Mouse (Mus musculus) bone marrow, adult 2 months (tissue): ENCODE data around the gene Gm42878. TPM values are rescaled to one million over a fixed set of nuclear protein-coding genes. Genes with fewer than 3 reads are reported as not detected.

Experiments used
- H3K27ac ChIP-seq: fragments of 200-500 bp; 2 replicates; pipeline ENCODE4 v1.5.1; 2012; ENCODE audit warnings: low read depth, mild to moderate bottlenecking, control low read depth, inconsistent platforms, low read length; ENCODE audit not compliant: control insufficient read depth, poor library complexity, insufficient read depth
- H3K4me1 ChIP-seq: fragments of 200-500 bp; 2 replicates; pipeline ENCODE4 v1.6.1; 2011; ENCODE audit warnings: low read length; ENCODE audit not compliant: control insufficient read depth, insufficient read depth
- H3K4me3 ChIP-seq: fragments of 200-500 bp; replicated peaks from 2 replicates; pipeline ENCODE3; 2011; ENCODE audit warnings: mild to moderate bottlenecking, low read depth, low read length, control low read depth; ENCODE audit not compliant: control insufficient read depth
- CTCF ChIP-seq: fragments of 200-500 bp; IDR thresholded peaks from 2 replicates; pipeline ENCODE4 v1.5.1; 2011; ENCODE audit warnings: low read length, control low read depth; ENCODE audit not compliant: control insufficient read depth, insufficient read depth
- POLR2A ChIP-seq: fragments of 200-500 bp; IDR thresholded peaks from 2 replicates; pipeline ENCODE4 v1.6.1; 2011; ENCODE audit warnings: low read depth, mild to moderate bottlenecking, control low read depth, low read length, borderline replicate concordance; ENCODE audit not compliant: control insufficient read depth
- WGBS: fragments of 180-500 bp; shearing (Covaris S2); methylation state at CpG from one replicate; pipeline ENCODE4 v1.1.7; 2018; 5-methylcytosine and 5-hydroxymethylcytosine counted together
- polyA plus RNA-seq: library from polyadenylated mRNA; stranded (reverse); fragments of >200 nt; gene quantifications from 2 replicates; pipeline ENCODE4 v1.2.4, GENCODE M21; 2011; ENCODE audit warnings: low replicate concordance; ENCODE audit not compliant: missing spikeins, insufficient read depth, insufficient read length

Gm42878 gene
- polyA plus RNA-seq = 0.23 TPM in 1 of 2 replicates, not detected in the other

DNA sequence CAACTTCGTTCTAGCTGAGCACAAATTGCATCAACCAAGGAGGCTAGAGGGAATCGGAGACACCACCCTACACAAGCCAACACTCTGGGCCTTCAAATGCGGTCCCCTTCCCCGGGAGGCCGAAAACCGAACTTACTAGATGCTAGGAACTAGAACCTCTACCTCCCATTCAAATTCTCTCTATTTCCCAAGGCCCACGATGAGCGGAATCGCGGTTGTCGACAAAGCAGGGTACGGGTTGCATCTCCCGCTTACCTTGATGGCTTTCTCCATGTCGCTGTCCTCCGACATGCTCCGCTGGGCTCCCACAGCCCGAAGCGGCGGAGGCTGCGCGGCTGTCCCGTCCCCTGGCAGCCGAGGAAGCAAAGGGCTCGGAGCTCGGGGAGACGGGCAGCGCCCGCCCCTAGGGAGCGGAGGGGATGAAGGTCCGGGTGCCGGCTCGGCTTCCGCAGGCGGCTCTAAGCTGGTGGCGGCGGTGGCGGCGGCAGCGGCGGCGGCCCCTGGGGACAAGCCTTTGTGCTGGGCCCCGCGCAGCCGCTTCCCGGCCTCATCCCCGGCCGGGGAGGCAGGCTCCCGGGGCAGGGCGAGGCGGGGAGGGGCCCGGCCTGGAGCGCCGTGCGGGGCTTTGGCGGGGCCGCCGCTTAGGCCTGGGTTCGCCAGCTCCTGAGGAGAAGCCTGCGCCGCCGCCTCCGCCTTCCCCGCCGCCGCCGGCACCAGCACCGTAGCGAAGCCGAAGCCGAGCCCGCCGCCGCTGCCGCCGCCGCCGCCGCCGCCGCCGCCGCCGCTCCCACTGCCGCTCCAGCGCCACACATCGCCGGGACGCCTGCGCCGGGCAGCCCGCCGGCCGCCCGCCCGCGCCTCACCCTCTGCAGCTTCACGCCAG lies at the start of gene Gm42878, which contains the start of gene Adam1a:
Gene Gm42878, minus strand, starts transcription at position 573 of the 883 bp plus-strand sequence.
Gene Adam1a, minus strand, starts transcription at position 573 of the 883 bp plus-strand sequence.
- no peaks in the 10 kb centered on the region; the same call in 1 of the 2 replicates for H3K4me1 ChIP-seq
- H3K27ac ChIP-seq = peak within 1 kb of the TSS; percentile 96
- 2% methylated on average over 91 of the region's 97 CpGs for WGBS
- no peak for TF ChIP-seq CTCF
- no peak for TF ChIP-seq POLR2A
- H3K4me3 ChIP-seq = peak within 1 kb of the TSS; percentile 73

DNA sequence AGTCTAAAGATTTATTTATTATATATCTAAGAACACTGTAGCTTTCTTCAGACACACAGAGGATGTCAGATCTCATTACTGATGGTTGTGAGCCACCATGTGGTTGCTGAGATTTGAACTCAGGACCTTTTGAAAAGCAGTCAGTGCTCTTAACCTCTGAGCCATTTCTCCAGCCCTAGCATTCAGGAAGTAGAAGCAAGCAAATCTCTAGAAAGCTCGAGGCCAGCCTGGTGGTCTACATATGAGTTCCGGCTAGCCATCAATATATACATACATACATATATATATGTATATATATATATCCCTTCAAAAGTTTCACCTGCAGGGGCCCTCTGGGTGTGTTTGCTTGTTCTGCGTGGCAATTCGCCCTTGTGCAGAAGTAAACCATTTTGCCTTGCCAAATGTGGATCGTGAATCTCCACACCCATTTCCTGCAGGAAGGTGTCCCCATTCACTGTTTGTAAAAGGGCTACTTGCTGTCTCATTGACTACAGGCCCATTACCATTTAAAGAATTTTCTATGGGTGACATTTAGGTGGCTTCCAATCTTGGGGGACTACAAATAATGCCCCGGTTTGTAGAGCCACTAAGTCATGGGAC lies 49.5 kb upstream of the Gm42878 start:
- H3K4me1 ChIP-seq = peaks cover 17% of the 10 kb centered on the region
- H3K27ac ChIP-seq = no peak overlapping the region

DNA sequence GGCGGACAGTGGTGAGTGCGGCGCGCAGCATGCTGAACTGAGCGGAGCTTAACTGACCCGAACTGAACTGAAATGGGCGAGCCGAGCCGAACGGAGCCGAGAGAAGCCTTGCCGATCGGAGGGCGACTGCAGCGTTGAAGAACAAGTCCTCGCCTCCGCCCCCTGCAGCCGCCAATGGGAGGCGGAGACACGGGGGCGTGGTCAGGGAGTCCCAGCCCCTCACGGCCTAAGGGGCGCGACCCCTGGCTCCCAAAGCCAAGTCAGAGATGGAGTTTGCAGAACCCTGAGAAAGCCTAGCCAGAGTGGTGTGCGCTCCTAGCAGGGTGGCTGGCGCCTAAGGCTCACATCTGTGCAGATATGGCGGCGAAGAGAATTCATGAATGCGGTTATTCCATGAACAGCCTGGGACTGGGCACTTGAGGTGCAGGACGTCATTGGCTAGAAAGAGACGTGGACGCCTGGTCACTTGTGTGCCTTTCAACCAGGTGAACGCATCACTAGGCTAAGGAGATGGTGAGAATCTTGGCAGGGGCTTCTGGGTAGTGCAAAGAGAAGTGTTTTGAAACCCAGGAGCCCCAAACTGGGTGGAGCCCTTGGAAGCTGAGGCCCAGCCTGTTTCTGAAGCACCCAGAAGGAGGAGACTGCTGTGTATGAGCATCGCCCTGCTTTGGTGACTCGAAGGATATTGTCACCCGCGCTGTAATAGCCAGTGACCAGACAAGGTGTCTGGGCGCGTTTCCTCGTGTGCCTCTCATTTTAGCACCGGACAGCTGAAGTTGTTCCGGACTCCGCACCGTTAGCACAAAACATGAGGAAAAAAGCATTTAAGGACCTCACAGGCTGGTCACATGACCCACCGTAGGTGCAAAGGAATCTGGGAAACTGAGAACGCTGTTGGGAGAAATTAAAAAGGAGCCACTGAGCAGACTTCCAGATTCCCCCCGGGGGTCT lies 48.4 kb upstream of the Gm42878 start, which contains the start of gene Aldh2:
Gene Aldh2, minus strand, starts transcription at position 374 of the 951 bp plus-strand sequence.
- under 1% methylated on average over 47 of the region's 47 CpGs for WGBS
- peak within 1 kb of the TSS; percentile 76 for H3K4me3 ChIP-seq
- peaks cover 18% of the 10 kb centered on the region for H3K4me1 ChIP-seq
- peak; percentile 94 for TF ChIP-seq POLR2A
- no peak for TF ChIP-seq CTCF
- peak within 1 kb of the TSS; percentile 67 for H3K27ac ChIP-seq

More for the DNA sequence above, 49.5 kb upstream of the Gm42878 start:
- no peak overlapping the region for H3K4me3 ChIP-seq
- TF ChIP-seq POLR2A (no peak), CTCF (no peak)
- WGBS = 40% methylated on average over 6 of the region's 6 CpGs

DNA sequence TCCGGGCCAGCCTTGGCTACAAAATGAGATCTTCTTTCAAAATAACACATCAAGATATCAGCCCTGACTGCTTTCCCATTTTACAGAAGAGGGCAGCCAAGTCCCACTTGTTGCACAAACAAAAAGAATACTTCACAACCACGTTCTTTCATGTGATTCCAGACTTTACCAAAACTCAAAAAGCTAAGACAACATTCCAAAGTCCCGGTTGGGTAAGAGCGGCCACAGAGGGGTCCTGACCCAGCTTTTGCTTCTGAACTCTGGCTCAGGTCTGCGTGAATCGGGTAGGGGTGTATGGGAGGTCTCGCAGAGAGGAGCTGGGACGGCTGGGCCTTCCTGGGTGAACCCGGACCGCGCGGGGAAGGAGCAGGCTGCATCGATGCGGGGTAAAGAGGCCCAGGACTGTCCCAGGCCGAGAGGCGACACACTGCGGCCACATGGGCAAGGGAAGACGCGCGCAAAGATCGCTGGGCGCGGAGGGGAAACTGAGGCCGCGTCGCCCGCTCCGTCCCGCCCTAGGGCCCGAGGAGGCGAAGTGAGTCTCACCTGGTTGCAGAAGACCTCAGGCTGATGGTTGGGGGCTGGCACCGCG lies 47.6 kb upstream of the Gm42878 start:
- H3K4me1 ChIP-seq = peaks cover 16% of the 10 kb centered on the region
- TF ChIP-seq POLR2A (no peak), CTCF (no peak)

DNA sequence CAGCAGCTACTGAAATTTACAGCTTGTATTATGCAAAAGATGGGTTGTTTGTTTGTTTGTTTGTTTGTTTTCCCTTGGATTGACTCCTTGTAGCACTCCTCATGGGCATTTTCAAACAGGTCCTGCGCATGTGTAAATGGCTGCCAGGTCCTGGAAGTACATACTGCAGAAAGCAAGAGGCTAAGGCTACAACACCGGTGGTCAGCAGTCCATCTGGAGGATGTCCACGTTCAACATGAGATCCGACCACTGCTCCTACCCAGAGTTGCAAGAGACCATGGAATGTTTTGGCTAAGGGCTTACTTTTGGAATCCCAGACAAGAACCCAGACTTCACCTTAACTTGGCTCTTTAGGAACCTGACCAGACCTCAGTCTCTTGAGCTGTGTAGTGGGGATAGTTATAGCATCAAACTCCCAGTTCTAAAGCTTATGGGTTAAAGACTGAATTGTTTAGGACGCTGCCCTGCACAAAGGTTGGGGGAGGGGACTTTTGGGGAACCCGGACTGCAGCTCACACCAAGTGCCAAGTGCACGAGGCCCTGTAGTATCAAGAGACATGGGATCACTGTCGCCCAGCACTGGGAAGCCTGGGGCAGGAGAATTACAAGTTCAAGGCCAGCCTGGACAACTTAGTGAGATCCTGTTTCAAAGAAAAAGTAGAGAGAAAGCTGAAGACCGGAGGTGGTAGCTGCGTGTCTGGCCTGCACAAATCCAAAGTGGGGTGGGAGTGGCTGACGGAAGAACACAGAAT lies 47.0 kb upstream of the Gm42878 start:
- H3K27ac ChIP-seq = peak overlapping the region; percentile 83; the same call in 1 of the 2 replicates
- H3K4me1 ChIP-seq = peaks cover 15% of the 10 kb centered on the region
- peak overlapping the region; percentile 76 for H3K4me3 ChIP-seq
- TF ChIP-seq POLR2A (no peak), CTCF (no peak)
- WGBS = 23% methylated on average over 11 of the region's 11 CpGs

More for the DNA sequence above, 47.6 kb upstream of the Gm42878 start:
- Histone ChIP-seq H3K27ac (peak overlapping the region; percentile 67), H3K4me3 (peak overlapping the region; percentile 76)
- 2% methylated on average over 33 of the region's 33 CpGs for WGBS

DNA sequence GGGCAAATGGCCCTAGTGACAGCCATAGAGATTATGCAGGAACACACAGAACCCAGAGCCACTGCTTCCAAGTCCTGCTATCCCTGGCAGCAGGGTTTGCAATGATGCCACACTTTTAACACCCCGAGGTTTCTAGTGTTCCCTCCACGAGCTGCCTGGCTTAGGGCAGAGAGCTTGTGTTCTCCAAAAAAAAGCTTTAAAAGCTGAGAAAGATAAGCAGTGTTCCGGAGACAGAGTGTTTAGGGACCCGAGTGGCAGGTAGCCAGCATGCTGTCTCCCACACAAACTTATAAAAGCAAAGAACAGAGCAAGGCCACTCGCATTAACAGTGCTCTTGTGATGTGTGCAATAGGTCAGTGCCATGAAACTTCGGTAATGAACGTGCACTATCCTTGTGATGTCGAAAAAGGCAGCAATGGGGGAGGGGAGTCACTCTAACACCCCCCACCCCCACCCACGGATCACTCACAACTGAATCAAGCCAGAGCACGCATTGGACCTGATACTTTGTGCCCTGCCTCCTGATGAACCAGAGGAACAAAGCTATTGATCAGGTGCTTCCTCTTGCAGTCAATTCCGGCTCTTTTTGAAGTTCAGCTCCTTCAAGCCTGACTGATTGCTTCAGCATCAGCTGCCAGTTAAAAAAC lies 46.3 kb upstream of the Gm42878 start:
- Histone ChIP-seq H3K4me1 (peaks cover 12% of the 10 kb centered on the region), H3K4me3 (peak overlapping the region; percentile 38), H3K27ac (peak overlapping the region; percentile 83)
- no peak for TF ChIP-seq CTCF
- no peak for TF ChIP-seq POLR2A
- 14% methylated on average over 11 of the region's 11 CpGs for WGBS

DNA sequence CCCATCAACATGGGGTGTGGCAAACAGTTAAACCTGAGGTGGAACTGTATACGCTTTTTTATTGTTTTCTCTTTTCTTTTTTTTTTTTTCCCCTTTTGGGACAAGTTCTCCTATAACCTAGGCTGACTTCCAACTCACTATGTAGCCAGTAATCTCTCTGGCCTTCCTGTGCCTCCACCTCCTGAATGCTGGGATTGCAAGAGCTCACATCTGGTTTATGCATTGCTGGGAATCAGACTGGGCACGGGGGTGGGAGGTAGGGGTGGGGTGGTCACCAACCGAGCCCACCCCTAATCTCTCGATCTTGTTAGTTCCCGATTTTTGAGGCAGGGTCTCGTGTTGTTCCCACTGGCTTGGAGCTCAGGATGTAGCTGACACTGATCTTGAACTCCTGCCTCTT lies 44.6 kb upstream of the Gm42878 start:
- TF ChIP-seq CTCF (no peak), POLR2A (no peak)
- H3K27ac ChIP-seq = no peak overlapping the region
- 75% methylated on average over 6 of the region's 6 CpGs for WGBS
- peaks cover 13% of the 10 kb centered on the region for H3K4me1 ChIP-seq
- H3K4me3 ChIP-seq = no peak overlapping the region
